ENCODE assay signal across 10 mouse cellular contexts in genomic region chr1:181535165-181535873, GRCm38 (mm10). TPM values are rescaled to one million over a fixed set of nuclear protein-coding genes. Genes with fewer than 3 reads are reported as not detected.
DNase-seq lines count a peak whose midpoint lies in the region; ATAC-seq and TF ChIP-seq lines count a peak whose summit lies in the region.
"Had no signal": no experiment of that assay in that cellular context is flagged by ENCODE, and none has a peak within 500 bp of the region (broad histone marks: within the 10 kb centered on the region; RNA-seq: fewer than 3 reads in every experiment).

No protein-coding gene starts in this region.

- H3K9me3 ChIP-seq in heart, embryonic 16.5 days (replicated peaks; ENCODE audit: control insufficient read depth, low read length) = no peaks in the 10 kb centered on the region
- H3K9me3 ChIP-seq in CH12.LX (replicated peaks; ENCODE audit: low read length) = no peaks in the 10 kb centered on the region
- H3K9me3 ChIP-seq: G1E had no signal

- no peak for TF ChIP-seq RAD21 in CH12.LX (IDR thresholded peaks at IDR 0.05; ENCODE audit: low read depth, low read length)

- H3K9ac ChIP-seq in heart, embryonic 16.5 days (ENCODE audit: low read length) = no peak overlapping the region
- H3K9ac ChIP-seq in CH12.LX (ENCODE audit: insufficient read depth, low read depth) = no peak overlapping the region

- DNase-seq in heart, postnatal 10 days = no peak
- DNase-seq in CH12.LX (ENCODE audit: extremely low read depth) = peak; percentile 52
- peak; percentile 46 to 82 for DNase-seq in left cerebral cortex, postnatal 14 days (ENCODE audit: low spot score in 2 of 2)
- no peak for DNase-seq in thymus, adult 18-20 months
- DNase-seq in urinary bladder, postnatal 4 days (ENCODE audit: low spot score in 2 of 2) = no peak
- no peak for DNase-seq in heart, adult 9 months (ENCODE audit: low spot score in 2 of 2)

- ATAC-seq in heart, embryonic 16.5 days (replicated peaks; ENCODE audit: extremely low read depth, insufficient read depth, low FRiP score) = peak; percentile 52

- H3K27me3 ChIP-seq in heart, embryonic 16.5 days (ENCODE audit: control insufficient read depth, insufficient read depth, low read length) = no peaks in the 10 kb centered on the region
- no peaks in the 10 kb centered on the region for H3K27me3 ChIP-seq in CH12.LX (replicated peaks)

- no peak overlapping the region for H3K4me2 ChIP-seq in heart, embryonic 16.5 days (ENCODE audit: low read depth, low read length)
- 0 out of 2 replicates have a peak overlapping the region, but pooled peaks have one; percentile 16 for H3K4me2 ChIP-seq in CH12.LX (ENCODE audit: insufficient read depth, low read depth, poor library complexity, severe bottlenecking)

- intact Hi-C loops in heart, postnatal 10 days (cut with DNase I) = no loop called here
- intact Hi-C loops in left cerebral cortex, postnatal 14 days (cut with DNase I) = loop anchor here (5.0 kb wide), 2 partner anchors 68 to 153 kb away; no protein-coding TSS in a partner anchor

- TF ChIP-seq POLR2A in CH12.LX (IDR thresholded peaks at IDR 0.05; ENCODE audit: low read depth, low read length) = no peak
- no peak for TF ChIP-seq POLR2A in embryonic fibroblast, embryonic 13.5 days (IDR thresholded peaks at IDR 0.05; ENCODE audit: low read depth, low read length)

- in situ Hi-C loops in CH12.LX (cut with MboI; ENCODE audit: low pct_ligation_motif_present, low pct_unique_long_range_greater_than_20kb, low sequenced_read_pairs) = loop anchor here (25.0 kb wide), 2 partner anchors 248 to 523 kb away; partner anchors contain the start of gene Ephx1

- H3K27ac ChIP-seq in heart, embryonic 16.5 days (ENCODE audit: low read length) = no peak overlapping the region; the same call in 1 of the 2 replicates
- H3K27ac ChIP-seq in CH12.LX (ENCODE audit: insufficient read depth, low read depth) = no peak overlapping the region
- H3K27ac ChIP-seq in embryonic fibroblast, embryonic 13.5 days (ENCODE audit: insufficient read depth, low read length) = peak overlapping the region; percentile 38

- H3K4me1 ChIP-seq in heart, embryonic 16.5 days (ENCODE audit: control insufficient read depth, insufficient read depth, low read length) = peaks cover 13% of the 10 kb centered on the region
- H3K4me1 ChIP-seq in CH12.LX (ENCODE audit: control insufficient read depth in 1 of 2, insufficient read depth in 2 of 2) = peaks cover 0 to 21% of the 10 kb centered on the region in 2 experiments; a peak in 2 of 4 replicates
- 0 out of 2 replicates have a peak, but pooled peaks cover 5% of the 10 kb centered on the region for H3K4me1 ChIP-seq in embryonic fibroblast, embryonic 13.5 days (ENCODE audit: control insufficient read depth, insufficient read depth, low read length)

- dilution Hi-C loops in CH12.LX (cut with MboI; ENCODE audit: extremely low pct_ligation_motif_present, extremely low pct_unique_long_range_greater_than_20kb, low sequenced_read_pairs) = no loop called here

- peak; percentile 43; the same call in 1 of the 2 replicates for TF ChIP-seq EP300 in CH12.LX (IDR thresholded peaks at IDR 0.05; ENCODE audit: low read length)

- no peaks in the 10 kb centered on the region for H3K79me2 ChIP-seq in CH12.LX (replicated peaks; ENCODE audit: control insufficient read depth, extremely low read depth, insufficient read depth, poor library complexity, severe bottlenecking)

- WGBS in heart, embryonic 16.5 days = 31% methylated on average over 10 of the region's 10 CpGs

- H3K36me3 ChIP-seq in heart, embryonic 16.5 days (ENCODE audit: control insufficient read depth, insufficient read depth) = no peaks in the 10 kb centered on the region
- no peaks in the 10 kb centered on the region for H3K36me3 ChIP-seq in CH12.LX (replicated peaks in 1 of 2; ENCODE audit: control insufficient read depth in 1 of 2, insufficient read depth in 1 of 2, low read length in 1 of 2)
- H3K36me3 ChIP-seq: G1E had no signal

- no peak overlapping the region for H3K4me3 ChIP-seq in heart, embryonic 16.5 days (ENCODE audit: low read length)
- H3K4me3 ChIP-seq in CH12.LX (replicated peaks in 1 of 3; ENCODE audit: low read depth in 2 of 3, low read length in 2 of 3, poor library complexity in 1 of 3) = no peak overlapping the region
- H3K4me3 ChIP-seq in embryonic fibroblast, embryonic 13.5 days (ENCODE audit: insufficient read depth, low read length) = no peak overlapping the region

- TF ChIP-seq CTCF in CH12.LX (conservative IDR thresholded peaks at IDR 0.05 in 1 of 2, IDR thresholded peaks at IDR 0.05 in 1 of 2; ENCODE audit: low read depth in 2 of 2, low read length in 2 of 2) = no peak
- TF ChIP-seq CTCF in embryonic fibroblast, embryonic 13.5 days (IDR thresholded peaks at IDR 0.05; ENCODE audit: borderline replicate concordance, insufficient read depth, low read length) = no peak

TF ChIP-seq in CH12.LX, 34 proteins besides CTCF, POLR2A, EP300 and RAD21:
- TF ChIP-seq CHD2 (IDR thresholded peaks at IDR 0.05; ENCODE audit: low read length) (no peak), ETS1 (conservative IDR thresholded peaks at IDR 0.05; ENCODE audit: low read depth, low read length) (peak; percentile 45), KAT2A (IDR thresholded peaks at IDR 0.05; ENCODE audit: insufficient replicate concordance, low read length) (no peak), ZNF384 (IDR thresholded peaks at IDR 0.05; ENCODE audit: low read depth, low read length) (no peak), ZC3H11A (IDR thresholded peaks at IDR 0.05; ENCODE audit: low read depth, low read length) (no peak), PAX5 (IDR thresholded peaks at IDR 0.05; ENCODE audit: low read length) (no peak), MAZ (IDR thresholded peaks at IDR 0.05; ENCODE audit: low read depth, low read length) (no peak), TCF12 (IDR thresholded peaks at IDR 0.05; ENCODE audit: low read depth, low read length) (no peak), POLR2AphosphoS2 (IDR thresholded peaks at IDR 0.05; ENCODE audit: low read depth, low read length) (no peak), NELFE (IDR thresholded peaks at IDR 0.05; ENCODE audit: low read depth, low read length) (no peak), MEF2A (IDR thresholded peaks at IDR 0.05; ENCODE audit: borderline replicate concordance, low read depth, low read length) (no peak), MAX (IDR thresholded peaks at IDR 0.05; ENCODE audit: low read length) (no peak), JUN (IDR thresholded peaks at IDR 0.05; ENCODE audit: insufficient read depth, low read depth, low read length) (peak; percentile 59; the same call in 1 of the 2 replicates), BHLHE40 (IDR thresholded peaks at IDR 0.05; ENCODE audit: low read depth, low read length) (peak; percentile 29; the same call in 1 of the 2 replicates), CHD1 (IDR thresholded peaks at IDR 0.05; ENCODE audit: low read depth, low read length) (no peak), JUND (conservative IDR thresholded peaks at IDR 0.05; ENCODE audit: low read depth, low read length) (peak; percentile 74)

RNA-seq across cellular contexts. Expression of gene Ccdc121, which starts 24.1 kb away (rescaled TPM):
- polyA plus RNA-seq in heart, embryonic 16.5 days (2015; fragmentation: Nextera tagmentation; extraction: Ambion mirVana) = 0.16 and 0.25 TPM in 2 replicates
- not detected for total RNA-seq in heart, postnatal 10 days (2021)
- not detected in 2 replicates for total RNA-seq in CH12.LX (2012; rRNA removed)
- total RNA-seq in CH12.LX (2014; rRNA removed) = not detected in 2 replicates
- not detected in 2 replicates for polyA plus RNA-seq in CH12.LX (2012; ENCODE audit: insufficient read length, low read depth)
- polyA plus RNA-seq in embryonic fibroblast, embryonic 13.5 days (2011; ENCODE audit: insufficient read length, low read depth, missing spikeins) = not detected in 2 replicates
- under 1 TPM; 0.20 to 0.23 TPM for total RNA-seq in left cerebral cortex, postnatal 14 days (2021)
- polyA plus RNA-seq: G1E; neural tube, embryonic 14.5 days had no signal

RNA-seq across cellular contexts. Expression of gene Dnah14, which starts 41.0 kb away (rescaled TPM):
- polyA plus RNA-seq in heart, embryonic 16.5 days (2015; fragmentation: Nextera tagmentation; extraction: Ambion mirVana) = 0.80 and 0.92 TPM in 2 replicates
- total RNA-seq in heart, postnatal 10 days (2021) = not detected
- total RNA-seq in CH12.LX (2012; rRNA removed) (0.98 and 1.0 TPM in 2 replicates), CH12.LX (2014; rRNA removed) (0.03 TPM in 2 replicates)
- polyA plus RNA-seq in CH12.LX (2012; ENCODE audit: insufficient read length, low read depth) = 0.57 and 0.74 TPM in 2 replicates
- polyA plus RNA-seq in embryonic fibroblast, embryonic 13.5 days (2011; ENCODE audit: insufficient read length, low read depth, missing spikeins) = not detected in 2 replicates
- 1 to 10 TPM; 1.3 to 2.2 TPM for total RNA-seq in left cerebral cortex, postnatal 14 days (2021)
- polyA plus RNA-seq: G1E had no signal

Comparison
In these comparisons a context has a peak if more than half of its experiments do, and no peak if none do; other contexts are left out.
1. DNase-seq: peak in CH12.LX (single experiment) and left cerebral cortex, postnatal 14 days (2 of 2); none in heart, postnatal 10 days (0 of 2), thymus, adult 18-20 months (0 of 2), urinary bladder, postnatal 4 days (0 of 2) and heart, adult 9 months (0 of 2).